Mouse (Mus musculus) ES-Bruce4 (cell line): Measurements from ENCODE around the gene Etfa. TPM values are rescaled to one million over a fixed set of nuclear protein-coding genes. Genes with fewer than 3 reads are reported as not detected.

Source experiments
- H3K27ac ChIP-seq: 2 replicates; pipeline ENCODE4 v1.5.1; 2012; ENCODE audit warnings: low read length, inconsistent platforms; ENCODE audit not compliant: insufficient read depth
- H3K27me3 ChIP-seq: 2 replicates; pipeline ENCODE4 v1.6.1; 2012; ENCODE audit warnings: mild to moderate bottlenecking, low read length, inconsistent platforms; ENCODE audit not compliant: control insufficient read depth, poor library complexity, insufficient read depth, severe bottlenecking
- H3K36me3 ChIP-seq: 2 replicates; pipeline ENCODE4 v1.6.1; 2012; ENCODE audit warnings: inconsistent platforms, mild to moderate bottlenecking, low read length, moderate library complexity; ENCODE audit not compliant: control insufficient read depth, poor library complexity, insufficient read depth, severe bottlenecking
- H3K4me1 ChIP-seq: one replicate; pipeline ENCODE4 v1.8.1; 2011; ENCODE audit warnings: low read length; ENCODE audit not compliant: control insufficient read depth, insufficient read depth
- H3K4me3 ChIP-seq: 2 replicates; pipeline ENCODE4 v1.5.1; 2011; ENCODE audit warnings: low read depth, mild to moderate bottlenecking, low read length
- H3K9ac ChIP-seq: 2 replicates; pipeline ENCODE4 v1.6.1; 2012; ENCODE audit warnings: low read depth, mild to moderate bottlenecking, inconsistent platforms; ENCODE audit not compliant: poor library complexity, severe bottlenecking
- H3K9me3 ChIP-seq: replicated peaks from 2 replicates; pipeline ENCODE4 v1.6.1; 2012; ENCODE audit warnings: mild to moderate bottlenecking, low read length, inconsistent platforms; ENCODE audit not compliant: control insufficient read depth, poor library complexity, insufficient read depth, severe bottlenecking
- CTCF ChIP-seq: IDR thresholded peaks from one replicate; pipeline ENCODE4 v1.8.1; 2011; ENCODE audit warnings: low read depth, low read length
- EP300 ChIP-seq: IDR thresholded peaks from 2 replicates; pipeline ENCODE4 v1.6.1; 2011; ENCODE audit warnings: low read depth, low read length; ENCODE audit not compliant: insufficient read depth
- POLR2A ChIP-seq: IDR thresholded peaks from one replicate; pipeline ENCODE4 v1.8.1; 2011; ENCODE audit warnings: low read length; ENCODE audit not compliant: insufficient read depth
- polyA plus RNA-seq: library from polyadenylated mRNA; stranded (reverse); fragments of >200 nt; gene quantifications from 2 replicates; pipeline ENCODE4 v1.2.4, GENCODE M21; 2011; ENCODE audit warnings: low read depth; ENCODE audit not compliant: missing spikeins, insufficient read depth, insufficient read length

Etfa gene
- polyA plus RNA-seq, 1 experiment, result 83.0 TPM

DNA sequence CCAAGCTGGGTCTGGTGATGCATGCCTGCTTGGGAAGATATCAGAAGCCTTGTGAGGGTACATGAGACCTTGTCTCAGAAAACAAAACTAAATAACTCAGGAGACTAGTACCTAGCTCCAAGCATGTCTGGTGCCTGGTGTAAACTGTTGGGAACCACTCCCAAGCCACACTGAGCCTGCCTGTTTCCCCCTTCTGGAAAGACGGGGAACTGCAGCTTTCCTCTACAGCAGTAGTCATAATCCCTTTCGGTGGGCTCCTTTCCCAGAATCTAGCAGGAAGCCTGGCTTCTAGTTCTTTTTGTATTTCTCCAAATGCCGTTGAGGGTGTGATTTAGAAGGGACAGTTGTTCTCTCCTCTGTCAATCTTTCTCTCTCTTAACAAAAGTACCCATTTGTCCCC lies 23.9 kb upstream of the Etfa start:
- no peaks in the 10 kb centered on the region for H3K9me3 ChIP-seq
- H3K27me3 ChIP-seq, result peaks cover 9% of the 10 kb centered on the region; the same call in 1 of the 2 replicates
- no peak overlapping the region for H3K9ac ChIP-seq

GRCm38 (mm10) chr9:55525716-55526115 lies 13.7 kb upstream of the Etfa start:
- H3K4me1 ChIP-seq, result no peaks in the 10 kb centered on the region
- no peaks in the 10 kb centered on the region for H3K9me3 ChIP-seq
- H3K27me3 ChIP-seq, result no peaks in the 10 kb centered on the region; the same call in 1 of the 2 replicates
- H3K27ac ChIP-seq, result no peak overlapping the region
- H3K36me3 ChIP-seq, result no peaks in the 10 kb centered on the region
- no peak overlapping the region for H3K9ac ChIP-seq
- TF ChIP-seq CTCF (peak; percentile 91), EP300 (no peak)
- no peak overlapping the region for H3K4me3 ChIP-seq

More for the DNA sequence above, 23.9 kb upstream of the Etfa start:
- Histone ChIP-seq H3K4me1 (no peaks in the 10 kb centered on the region), H3K4me3 (no peak overlapping the region), H3K27ac (no peak overlapping the region), H3K36me3 (no peaks in the 10 kb centered on the region)
- no peak for TF ChIP-seq POLR2A
- TF ChIP-seq CTCF, result peak; percentile 59

DNA sequence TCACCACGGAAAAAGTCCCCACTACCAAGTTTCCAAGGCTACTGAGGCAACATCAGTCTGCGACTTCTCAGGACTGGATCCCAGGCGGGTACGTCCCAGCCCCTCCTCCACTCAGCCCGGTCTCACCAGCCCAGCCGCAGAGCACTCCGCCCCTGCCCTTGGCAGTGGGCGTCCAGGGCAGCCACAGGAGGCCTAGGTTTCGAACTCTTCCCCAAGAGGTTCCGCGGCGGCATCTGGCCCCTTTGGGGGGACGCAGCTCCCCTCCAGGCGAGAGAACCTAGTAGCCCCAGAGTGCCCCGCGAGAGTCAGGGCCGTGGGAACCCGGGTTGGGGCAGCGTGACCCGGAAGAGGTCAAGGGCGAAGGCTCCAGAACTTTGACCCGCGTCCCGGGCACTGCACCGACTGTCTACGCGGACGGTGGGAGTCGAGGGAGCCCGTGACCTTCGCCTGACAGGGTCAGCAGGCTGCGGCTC lies 486 bp downstream of the Etfa start:
- H3K9me3 ChIP-seq, result peaks cover 3% of the 10 kb centered on the region; the same call in 1 of the 2 replicates
- H3K4me3 ChIP-seq, result peak overlapping the region; percentile 81
- H3K9ac ChIP-seq, result peak overlapping the region; percentile 93
- TF ChIP-seq CTCF, result no peak
- no peak for TF ChIP-seq POLR2A
- no peak for TF ChIP-seq EP300
- H3K36me3 ChIP-seq, result no peaks in the 10 kb centered on the region
- no peaks in the 10 kb centered on the region for H3K4me1 ChIP-seq
- H3K27ac ChIP-seq, result peak overlapping the region; percentile 46; the same call in 1 of the 2 replicates
- no peaks in the 10 kb centered on the region for H3K27me3 ChIP-seq

GRCm38 (mm10) chr9:55510651-55511235 lies 1.3 kb downstream of the Etfa start:
- Histone ChIP-seq H3K27ac (no peak overlapping the region), H3K27me3 (no peaks in the 10 kb centered on the region), H3K36me3 (no peaks in the 10 kb centered on the region), H3K9me3 (peaks cover 3% of the 10 kb centered on the region; the same call in 1 of the 2 replicates), H3K4me3 (no peak overlapping the region), H3K9ac (0 out of 2 replicates have a peak overlapping the region, but pooled peaks have one; percentile 93), H3K4me1 (no peaks in the 10 kb centered on the region)
- TF ChIP-seq EP300 (no peak), POLR2A (no peak)

DNA sequence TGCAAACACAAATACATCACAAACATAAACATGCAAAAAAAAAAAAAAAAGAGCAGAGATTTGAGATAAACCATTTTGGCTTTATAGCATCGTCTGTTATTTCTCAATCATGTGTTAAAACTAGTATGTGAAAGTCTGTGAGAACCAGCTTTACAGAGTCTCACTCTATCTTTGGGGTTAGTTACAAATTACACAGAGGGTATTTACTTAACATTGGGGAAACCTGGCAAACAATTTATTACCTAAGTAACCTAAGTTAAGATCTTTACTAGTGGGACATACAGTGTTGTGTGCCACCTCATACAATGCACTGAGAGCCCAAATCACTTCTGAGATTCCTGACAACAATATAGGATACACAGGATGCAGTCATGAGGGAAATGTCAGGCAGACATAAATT lies 2.3 kb downstream of the Etfa start:
- no peak overlapping the region for H3K9ac ChIP-seq
- no peaks in the 10 kb centered on the region for H3K27me3 ChIP-seq
- peaks cover 3% of the 10 kb centered on the region; the same call in 1 of the 2 replicates for H3K9me3 ChIP-seq
- H3K36me3 ChIP-seq, result no peaks in the 10 kb centered on the region
- H3K27ac ChIP-seq, result no peak overlapping the region
- no peak for TF ChIP-seq CTCF
- no peak for TF ChIP-seq EP300
- no peak for TF ChIP-seq POLR2A
- H3K4me3 ChIP-seq, result no peak overlapping the region
- no peaks in the 10 kb centered on the region for H3K4me1 ChIP-seq

GRCm38 (mm10) chr9:55508701-55509100 lies 3.3 kb downstream of the Etfa start:
- Histone ChIP-seq H3K9me3 (no peaks in the 10 kb centered on the region), H3K9ac (no peak overlapping the region), H3K27ac (no peak overlapping the region), H3K36me3 (no peaks in the 10 kb centered on the region), H3K27me3 (no peaks in the 10 kb centered on the region), H3K4me3 (no peak overlapping the region), H3K4me1 (no peaks in the 10 kb centered on the region)
- TF ChIP-seq CTCF (no peak), POLR2A (no peak), EP300 (no peak)
